In the genomic region with DNA sequence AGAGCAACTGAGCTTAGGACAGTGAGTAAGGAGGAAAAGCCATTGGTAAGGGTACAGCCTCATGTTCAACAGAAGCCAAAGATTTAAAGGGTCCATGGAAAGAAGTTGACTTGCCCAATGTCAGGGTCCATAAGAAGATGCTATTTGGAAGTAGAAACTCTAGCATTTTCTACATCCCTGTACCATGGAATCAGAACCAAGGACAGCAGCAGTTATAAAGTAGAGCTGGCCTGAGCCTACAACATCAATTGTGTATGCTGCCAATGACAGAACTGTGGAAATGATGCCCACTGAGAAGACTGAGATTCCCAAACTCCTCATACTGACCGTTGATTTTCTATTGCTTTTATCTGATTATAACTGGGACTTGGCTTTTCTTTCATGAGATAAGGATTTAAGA, we compare ENCODE assay signal across 23 mouse cellular contexts.
A peak's percentile ranks its signal among the peaks of the same experiment; 100 is the strongest.
DNase-seq lines count a peak whose midpoint lies in the region; ATAC-seq and TF ChIP-seq lines count a peak whose summit lies in the region.
"Had no signal": no experiment of that assay in that cellular context is flagged by ENCODE, and none has a peak within 500 bp of the region (broad histone marks: within the 10 kb centered on the region; RNA-seq: fewer than 3 reads in every experiment).

No protein-coding gene starts in this region.

- H3K9me3 ChIP-seq in hindbrain, embryonic 11.5 days (ENCODE audit: control insufficient read depth, low read length), result no peaks in the 10 kb centered on the region
- H3K9me3 ChIP-seq in hindbrain, postnatal 0 days (ENCODE audit: low read length), result no peaks in the 10 kb centered on the region
- no peaks in the 10 kb centered on the region for H3K9me3 ChIP-seq in embryonic facial prominence, embryonic 14.5 days (ENCODE audit: control insufficient read depth, low read length)
- H3K9me3 ChIP-seq: embryonic facial prominence, embryonic 13.5 days; forebrain, embryonic 13.5 days; heart, embryonic 10.5 days; hindbrain, embryonic 13.5 days; intestine, embryonic 15.5 days had no signal

- no peak for TF ChIP-seq CTCF in hindbrain, postnatal 0 days (IDR thresholded peaks at IDR 0.05; ENCODE audit: low read depth)

- no peak overlapping the region for H3K27ac ChIP-seq in hindbrain, embryonic 11.5 days (ENCODE audit: low read depth, low read length)
- H3K27ac ChIP-seq in hindbrain, postnatal 0 days, result no peak overlapping the region
- no peak overlapping the region for H3K27ac ChIP-seq in embryonic facial prominence, embryonic 14.5 days (replicated peaks; ENCODE audit: low read depth, low read length)
- H3K27ac ChIP-seq: embryonic facial prominence, embryonic 13.5 days; forebrain, embryonic 13.5 days; gastrocnemius, adult 2 months; heart, embryonic 10.5 days; hindbrain, embryonic 13.5 days; intestine, embryonic 15.5 days had no signal

- ATAC-seq in hindbrain, embryonic 11.5 days (ENCODE audit: low FRiP score), result no peak
- ATAC-seq in hindbrain, postnatal 0 days, result no peak
- ATAC-seq in embryonic facial prominence, embryonic 14.5 days (ENCODE audit: low read depth), result no peak
- ATAC-seq: activated CD4-positive, CD25-positive, alpha-beta regulatory T cell, adult 4 months; forebrain, embryonic 13.5 days; forebrain, postnatal 0 days; intestine, embryonic 15.5 days had no signal

- no peaks in the 10 kb centered on the region for H3K4me1 ChIP-seq in hindbrain, embryonic 11.5 days (replicated peaks; ENCODE audit: control insufficient read depth, insufficient read depth, low read length)
- H3K4me1 ChIP-seq in hindbrain, postnatal 0 days (ENCODE audit: insufficient read depth, low read length), result no peaks in the 10 kb centered on the region
- H3K4me1 ChIP-seq in embryonic facial prominence, embryonic 14.5 days (ENCODE audit: control insufficient read depth, insufficient read depth, low read length), result no peaks in the 10 kb centered on the region
- H3K4me1 ChIP-seq: embryonic facial prominence, embryonic 13.5 days; forebrain, embryonic 13.5 days; heart, embryonic 10.5 days; hindbrain, embryonic 13.5 days; intestine, embryonic 15.5 days had no signal

- 97% methylated on average over 1 of the region's 1 CpGs for WGBS in hindbrain, embryonic 11.5 days
- WGBS in hindbrain, postnatal 0 days, result 96% methylated on average over 1 of the region's 1 CpGs
- WGBS in embryonic facial prominence, embryonic 14.5 days, result 88% methylated on average over 1 of the region's 1 CpGs

- H3K9ac ChIP-seq in hindbrain, embryonic 11.5 days (ENCODE audit: low read depth, low read length), result no peak overlapping the region
- H3K9ac ChIP-seq in hindbrain, postnatal 0 days (replicated peaks; ENCODE audit: low read length), result no peak overlapping the region
- no peak overlapping the region for H3K9ac ChIP-seq in embryonic facial prominence, embryonic 14.5 days (ENCODE audit: low read depth, low read length)
- H3K9ac ChIP-seq: embryonic facial prominence, embryonic 13.5 days; forebrain, embryonic 13.5 days; forebrain, postnatal 0 days; hindbrain, embryonic 13.5 days; intestine, embryonic 15.5 days had no signal

- no peaks in the 10 kb centered on the region for H3K27me3 ChIP-seq in hindbrain, embryonic 11.5 days (ENCODE audit: control insufficient read depth, insufficient read depth, low read length)
- no peaks in the 10 kb centered on the region for H3K27me3 ChIP-seq in hindbrain, postnatal 0 days (ENCODE audit: insufficient read depth, low read length)
- H3K27me3 ChIP-seq in embryonic facial prominence, embryonic 14.5 days (replicated peaks; ENCODE audit: control insufficient read depth, insufficient read depth, low read length), result no peaks in the 10 kb centered on the region
- H3K27me3 ChIP-seq: embryonic facial prominence, embryonic 13.5 days; forebrain, embryonic 13.5 days; hindbrain, embryonic 13.5 days; intestine, embryonic 15.5 days had no signal

- no peak overlapping the region for H3K4me3 ChIP-seq in hindbrain, embryonic 11.5 days (ENCODE audit: low read depth, low read length)
- no peak overlapping the region for H3K4me3 ChIP-seq in hindbrain, postnatal 0 days (ENCODE audit: low read length)
- H3K4me3 ChIP-seq in embryonic facial prominence, embryonic 14.5 days (ENCODE audit: low read depth, low read length), result no peak overlapping the region
- H3K4me3 ChIP-seq: embryonic facial prominence, embryonic 13.5 days; forebrain, embryonic 13.5 days; gastrocnemius, adult 2 months; heart, embryonic 10.5 days; hindbrain, embryonic 13.5 days; intestine, embryonic 15.5 days had no signal

- DNase-seq in hindbrain, embryonic 11.5 days (ENCODE audit: low spot score), result peak; percentile 0
- no peak for DNase-seq in hindbrain, postnatal 0 days (ENCODE audit: low spot score)
- DNase-seq in 3T3-L1 (ENCODE audit: low read depth, low spot score) (peak; percentile 3), NIH3T3 (ENCODE audit: low read depth) (peak; percentile 14)
- DNase-seq in embryonic facial prominence, embryonic 14.5 days (ENCODE audit: low spot score), result peak; percentile 16
- DNase-seq in heart, adult 18-20 months, result no peak
- no peak for DNase-seq in cerebellum, postnatal 14 days
- no peak for DNase-seq in heart, adult 8-10 months (ENCODE audit: low spot score)
- DNase-seq: adrenal gland, adult 2 months; adrenal gland, postnatal 25 days; cerebellum, adult 18-20 months; cerebellum, postnatal 10 days; forebrain, postnatal 0 days; gastrocnemius, adult 2 months; gastrocnemius, postnatal 25 days; heart, postnatal 4 days; kidney, adult 18-20 months had no signal

- H3K4me2 ChIP-seq in hindbrain, embryonic 11.5 days (replicated peaks; ENCODE audit: low read depth, low read length), result no peak overlapping the region
- H3K4me2 ChIP-seq in hindbrain, postnatal 0 days (ENCODE audit: low read depth, low read length), result no peak overlapping the region
- no peak overlapping the region for H3K4me2 ChIP-seq in embryonic facial prominence, embryonic 14.5 days (ENCODE audit: low read depth, low read length)
- H3K4me2 ChIP-seq: embryonic facial prominence, embryonic 13.5 days; forebrain, embryonic 13.5 days; hindbrain, embryonic 13.5 days; intestine, embryonic 15.5 days had no signal

- no peaks in the 10 kb centered on the region for H3K36me3 ChIP-seq in hindbrain, embryonic 11.5 days (ENCODE audit: control insufficient read depth, insufficient read depth, low read length)
- H3K36me3 ChIP-seq in hindbrain, postnatal 0 days (ENCODE audit: insufficient read depth, low read length), result no peaks in the 10 kb centered on the region
- no peaks in the 10 kb centered on the region for H3K36me3 ChIP-seq in embryonic facial prominence, embryonic 14.5 days (ENCODE audit: control insufficient read depth, insufficient read depth, low read length)
- H3K36me3 ChIP-seq: embryonic facial prominence, embryonic 13.5 days; heart, embryonic 10.5 days; hindbrain, embryonic 13.5 days; intestine, embryonic 15.5 days had no signal

Comparison
In these comparisons a context has a peak if more than half of its experiments do, and no peak if none do; other contexts are left out.
1. DNase-seq: peak in hindbrain, embryonic 11.5 days (single experiment), 3T3-L1 (single experiment), NIH3T3 (single experiment) and embryonic facial prominence, embryonic 14.5 days (single experiment); none in hindbrain, postnatal 0 days (single experiment), heart, adult 18-20 months (0 of 2), cerebellum, postnatal 14 days (0 of 2) and heart, adult 8-10 months (single experiment).